Mouse (Mus musculus): ENCODE measurements at regions not wholly inside any gene's neighbourhood (a gene's known extent, or its start where the extent isn't known, plus 50 kb on each side); places are given as distances from the start of the nearest gene placed in this dataset.
A peak's percentile ranks its signal among the peaks of the same experiment; 100 is the strongest.
"Not testable (repeated sequence)": the region's sequence is repeated elsewhere in the genome, so short reads cannot be mapped to it uniquely, and the experiment has no call there.

GRCm38 (mm10) chr9:32936462-32936861 is 300.4 kb downstream of the Ets1 start:
- Histone ChIP-seq H3K27me3 (peaks cover 20% of the 10 kb centered on the region), H3K4me1 (replicated peaks) (peaks cover 10% of the 10 kb centered on the region), H3K9ac (replicated peaks) (no peak overlapping the region), H3K9me3 (no peaks in the 10 kb centered on the region), H3K4me2 (replicated peaks) (no peak overlapping the region), H3K27ac (no peak overlapping the region), H3K4me3 (replicated peaks) (no peak overlapping the region), H3K36me3 (no peaks in the 10 kb centered on the region)
- no peak for ATAC-seq
- WGBS, result 47% methylated on average over 9 of the region's 9 CpGs

GRCm38 (mm10) chr9:32937391-32937790 is 301.4 kb downstream of the Ets1 start:
- Histone ChIP-seq H3K9ac (replicated peaks) (no peak overlapping the region), H3K36me3 (no peaks in the 10 kb centered on the region), H3K4me2 (replicated peaks) (no peak overlapping the region), H3K4me3 (replicated peaks) (no peak overlapping the region), H3K9me3 (no peaks in the 10 kb centered on the region), H3K4me1 (replicated peaks) (peaks cover 14% of the 10 kb centered on the region), H3K27me3 (peaks cover 20% of the 10 kb centered on the region), H3K27ac (no peak overlapping the region)
- whole genome bisulfite sequencing, result 81% methylated on average over 7 of the region's 7 CpGs
- ATAC-seq, result no peak

- no peaks in the 10 kb centered on the region for H3K9me3 ChIP-seq
- H3K27me3 ChIP-seq, result peaks cover 26% of the 10 kb centered on the region
- H3K4me3 ChIP-seq (replicated peaks), result no peak overlapping the region
- H3K27ac ChIP-seq, result no peak overlapping the region
- H3K4me1 ChIP-seq (replicated peaks), result peaks cover 14% of the 10 kb centered on the region
- ATAC-seq, result no peak
- no peaks in the 10 kb centered on the region for H3K36me3 ChIP-seq
- no peak overlapping the region for H3K4me2 ChIP-seq (replicated peaks)
- H3K9ac ChIP-seq (replicated peaks), result no peak overlapping the region
- WGBS, result 92% methylated on average over 6 of the region's 6 CpGs
Observed at GRCm38 (mm10) chr9:32938857-32939256, 302.8 kb downstream of the Ets1 start.

GRCm38 (mm10) chr9:32939626-32940025 is 303.6 kb downstream of the Ets1 start:
- Histone ChIP-seq H3K36me3 (no peaks in the 10 kb centered on the region), H3K27ac (no peak overlapping the region), H3K4me2 (replicated peaks) (no peak overlapping the region), H3K9ac (replicated peaks) (no peak overlapping the region), H3K4me1 (replicated peaks) (peaks cover 14% of the 10 kb centered on the region), H3K27me3 (peaks cover 26% of the 10 kb centered on the region), H3K9me3 (no peaks in the 10 kb centered on the region), H3K4me3 (replicated peaks) (no peak overlapping the region)
- ATAC-seq, result no peak
- 93% methylated on average over 3 of the region's 3 CpGs for WGBS

- peak overlapping the region; percentile 52 for H3K4me3 ChIP-seq (replicated peaks)
- peak; percentile 92 for ATAC-seq
- H3K9me3 ChIP-seq, result no peaks in the 10 kb centered on the region
- peaks cover 26% of the 10 kb centered on the region for H3K27me3 ChIP-seq
- H3K36me3 ChIP-seq, result no peaks in the 10 kb centered on the region
- H3K4me1 ChIP-seq (replicated peaks), result peaks cover 14% of the 10 kb centered on the region
- 24% methylated on average over 19 of the region's 19 CpGs for WGBS
- peak overlapping the region; percentile 60 for H3K9ac ChIP-seq (replicated peaks)
- H3K27ac ChIP-seq, result no peak overlapping the region
- H3K4me2 ChIP-seq (replicated peaks), result peak overlapping the region; percentile 60
Observed at GRCm38 (mm10) chr9:32940111-32940813, 304.2 kb downstream of the Ets1 start.

- ATAC-seq, result peak; percentile 35; the same call in 1 of the 2 replicates
- no peaks in the 10 kb centered on the region for H3K9me3 ChIP-seq
- H3K4me3 ChIP-seq (replicated peaks), result peak overlapping the region; percentile 52
- WGBS, result 40% methylated on average over 12 of the region's 12 CpGs
- H3K36me3 ChIP-seq, result no peaks in the 10 kb centered on the region
- H3K9ac ChIP-seq (replicated peaks), result no peak overlapping the region
- H3K4me1 ChIP-seq (replicated peaks), result peaks cover 14% of the 10 kb centered on the region
- peaks cover 26% of the 10 kb centered on the region for H3K27me3 ChIP-seq
- no peak overlapping the region for H3K27ac ChIP-seq
- H3K4me2 ChIP-seq (replicated peaks), result peak overlapping the region; percentile 60
Observed at GRCm38 (mm10) chr9:32940919-32941767, 305.1 kb downstream of the Ets1 start.

GRCm38 (mm10) chr9:32941768-32942030 is 305.7 kb downstream of the Ets1 start:
- Histone ChIP-seq H3K4me1 (replicated peaks) (peaks cover 14% of the 10 kb centered on the region), H3K27ac (no peak overlapping the region), H3K9me3 (no peaks in the 10 kb centered on the region), H3K9ac (replicated peaks) (no peak overlapping the region), H3K4me3 (replicated peaks) (no peak overlapping the region), H3K4me2 (replicated peaks) (no peak overlapping the region), H3K27me3 (peaks cover 26% of the 10 kb centered on the region), H3K36me3 (no peaks in the 10 kb centered on the region)
- ATAC-seq, result no peak

- Histone ChIP-seq H3K9ac (replicated peaks) (no peak overlapping the region), H3K9me3 (no peaks in the 10 kb centered on the region), H3K27me3 (peaks cover 6% of the 10 kb centered on the region; the same call in 1 of the 2 replicates), H3K4me1 (replicated peaks) (no peaks in the 10 kb centered on the region), H3K4me2 (replicated peaks) (no peak overlapping the region), H3K36me3 (no peaks in the 10 kb centered on the region), H3K27ac (no peak overlapping the region), H3K4me3 (replicated peaks) (no peak overlapping the region)
- WGBS, result 89% methylated on average over 3 of the region's 3 CpGs
- ATAC-seq, result no peak
Observed at GRCm38 (mm10) chr9:32947221-32947620, 311.2 kb downstream of the Ets1 start.

GRCm38 (mm10) chr9:32949036-32949435 is 313.0 kb downstream of the Ets1 start:
- Histone ChIP-seq H3K9me3 (no peaks in the 10 kb centered on the region), H3K4me3 (replicated peaks) (no peak overlapping the region), H3K27me3 (no peaks in the 10 kb centered on the region), H3K4me2 (replicated peaks) (no peak overlapping the region), H3K27ac (no peak overlapping the region), H3K4me1 (replicated peaks) (no peaks in the 10 kb centered on the region), H3K36me3 (no peaks in the 10 kb centered on the region), H3K9ac (replicated peaks) (no peak overlapping the region)
- 79% methylated on average over 3 of the region's 3 CpGs for WGBS
- no peak for ATAC-seq

- Histone ChIP-seq H3K4me3 (replicated peaks) (no peak overlapping the region), H3K4me2 (replicated peaks) (no peak overlapping the region), H3K27ac (no peak overlapping the region), H3K4me1 (replicated peaks) (no peaks in the 10 kb centered on the region), H3K36me3 (no peaks in the 10 kb centered on the region), H3K9me3 (no peaks in the 10 kb centered on the region), H3K9ac (replicated peaks) (no peak overlapping the region), H3K27me3 (no peaks in the 10 kb centered on the region)
- 72% methylated on average over 3 of the region's 3 CpGs for WGBS
- ATAC-seq, result no peak
Observed at GRCm38 (mm10) chr9:32958716-32959115, 322.7 kb downstream of the Ets1 start.

- ATAC-seq; H3K27ac ChIP-seq; H3K4me1 ChIP-seq (replicated peaks); H3K4me2 ChIP-seq (replicated peaks); H3K9ac ChIP-seq (replicated peaks); H3K4me3 ChIP-seq (replicated peaks); H3K36me3 ChIP-seq; H3K27me3 ChIP-seq; H3K9me3 ChIP-seq: not testable (repeated sequence)
Observed at GRCm38 (mm10) chr9:32959468-32959867, 323.4 kb downstream of the Ets1 start.

GRCm38 (mm10) chr9:32962679-32963205 is 326.7 kb downstream of the Ets1 start:
- Histone ChIP-seq H3K36me3 (no peaks in the 10 kb centered on the region), H3K4me2 (replicated peaks) (no peak overlapping the region), H3K4me1 (replicated peaks) (no peaks in the 10 kb centered on the region), H3K27me3 (no peaks in the 10 kb centered on the region), H3K9ac (replicated peaks) (no peak overlapping the region), H3K9me3 (no peaks in the 10 kb centered on the region), H3K4me3 (replicated peaks) (no peak overlapping the region), H3K27ac (no peak overlapping the region)
- WGBS, result 96% methylated on average over 5 of the region's 5 CpGs
- no peak for ATAC-seq
